Mouse (Mus musculus): ENCODE measurements around the gene Rbm20.
A peak's percentile ranks its signal among the peaks of the same experiment; 100 is the strongest.

Gene Rbm20

GRCm38 (mm10) chr19:53716469-53716868 is 39.4 kb downstream of the Rbm20 start:
- DNase-seq (ENCODE audit: inconsistent ontology term) = no peak

GRCm38 (mm10) chr19:53717364-53717763 is 40.3 kb downstream of the Rbm20 start:
- no peak for DNase-seq (ENCODE audit: inconsistent ontology term)

GRCm38 (mm10) chr19:53722186-53722585 is 45.1 kb downstream of the Rbm20 start:
- DNase-seq (ENCODE audit: inconsistent ontology term) = peak; percentile 84

GRCm38 (mm10) chr19:53724053-53724452 is 46.9 kb downstream of the Rbm20 start:
- DNase-seq (ENCODE audit: inconsistent ontology term) = no peak

GRCm38 (mm10) chr19:53726340-53726739 is 49.2 kb downstream of the Rbm20 start:
- no peak for DNase-seq (ENCODE audit: inconsistent ontology term)

- DNase-seq (ENCODE audit: inconsistent ontology term) = no peak
These were observed 49.6 kb downstream of the Rbm20 start for GRCm38 (mm10) chr19:53726755-53727154.

GRCm38 (mm10) chr19:53727277-53727676 is 50.2 kb downstream of the Rbm20 start:
- DNase-seq (ENCODE audit: inconsistent ontology term) = no peak

GRCm38 (mm10) chr19:53727886-53728669 is 51.0 kb downstream of the Rbm20 start:
- no peak for DNase-seq (ENCODE audit: inconsistent ontology term)

- DNase-seq (ENCODE audit: inconsistent ontology term) = no peak
These were observed 52.8 kb downstream of the Rbm20 start for GRCm38 (mm10) chr19:53729919-53730318.

- DNase-seq (ENCODE audit: inconsistent ontology term) = peak; percentile 83
These were observed 54.7 kb downstream of the Rbm20 start for GRCm38 (mm10) chr19:53731761-53732201.

- no peak for DNase-seq (ENCODE audit: inconsistent ontology term)
These were observed 57.7 kb downstream of the Rbm20 start for GRCm38 (mm10) chr19:53734845-53735244.

GRCm38 (mm10) chr19:53738701-53739131 is 61.6 kb downstream of the Rbm20 start:
- peak; percentile 94 for DNase-seq (ENCODE audit: inconsistent ontology term)

GRCm38 (mm10) chr19:53739570-53740266 is 62.6 kb downstream of the Rbm20 start:
- peak; percentile 43 for DNase-seq (ENCODE audit: inconsistent ontology term)

- DNase-seq (ENCODE audit: inconsistent ontology term) = peak; percentile 31
These were observed 63.8 kb downstream of the Rbm20 start for GRCm38 (mm10) chr19:53740750-53741380.

GRCm38 (mm10) chr19:53741902-53742301 is 64.8 kb downstream of the Rbm20 start:
- no peak for DNase-seq (ENCODE audit: inconsistent ontology term)

GRCm38 (mm10) chr19:53745354-53745753 is 68.2 kb downstream of the Rbm20 start:
- DNase-seq (ENCODE audit: inconsistent ontology term) = no peak

GRCm38 (mm10) chr19:53746116-53746515 is 69.0 kb downstream of the Rbm20 start:
- no peak for DNase-seq (ENCODE audit: inconsistent ontology term)

GRCm38 (mm10) chr19:53748236-53748775 is 71.2 kb downstream of the Rbm20 start:
- DNase-seq (ENCODE audit: inconsistent ontology term) = no peak

GRCm38 (mm10) chr19:53749326-53749725 is 72.2 kb downstream of the Rbm20 start:
- no peak for DNase-seq (ENCODE audit: inconsistent ontology term)

- no peak for DNase-seq (ENCODE audit: inconsistent ontology term)
These were observed 74.5 kb downstream of the Rbm20 start for GRCm38 (mm10) chr19:53751420-53752185.

GRCm38 (mm10) chr19:53752993-53753392 is 75.9 kb downstream of the Rbm20 start:
- DNase-seq (ENCODE audit: inconsistent ontology term) = no peak
